Mouse (Mus musculus): Measurements from ENCODE around the gene Slc22a16.

GRCm38 (mm10) chr10:40638823-40639819 lies 69.0 kb downstream of the Slc22a16 start:
- TF ChIP-seq CTCF (IDR thresholded peaks at IDR 0.05; ENCODE audit: control insufficient read depth, insufficient read depth, low read length) (no peak), POLR2A (IDR thresholded peaks at IDR 0.05; ENCODE audit: borderline replicate concordance, control insufficient read depth, low read depth, low read length) (no peak)

All from bone marrow, adult 2 months (tissue).